Mouse (Mus musculus) adrenal gland, adult (tissue): ENCODE measurements around the gene Sept12.

ENCODE experiments used
- DNase-seq, 2 experiments: peaks; one replicate each; pipeline ENCODE4 v3.0.0; 2022 to 2023; ENCODE audit warnings: low spot score in 1 of 2; ENCODE audit not compliant: inconsistent age in 2 of 2

Sept12 gene

GRCm38 (mm10) chr16:4997553-4997952 lies at the start of gene Sept12:
Gene Sept12 (minus strand): TSS chr16:4997852.
- peak in 1 of 2 experiments; percentile 50 for DNase-seq

GRCm38 (mm10) chr16:5045322-5045721 lies 47.7 kb upstream of the Sept12 start:
- DNase-seq: no peak

- DNase-seq: no peak
These were observed 39.1 kb upstream of the Sept12 start for GRCm38 (mm10) chr16:5036649-5037234.

GRCm38 (mm10) chr16:5035591-5035990 lies 37.9 kb upstream of the Sept12 start:
- peak; percentile 45 to 63 for DNase-seq

GRCm38 (mm10) chr16:5029847-5030246 lies 32.2 kb upstream of the Sept12 start:
- DNase-seq: no peak

GRCm38 (mm10) chr16:5024021-5024420 lies 26.4 kb upstream of the Sept12 start:
- DNase-seq: no peak

- DNase-seq: no peak
These were observed 16.9 kb upstream of the Sept12 start for GRCm38 (mm10) chr16:5014578-5014977.

GRCm38 (mm10) chr16:5013054-5013838 lies 15.6 kb upstream of the Sept12 start, which contains the start of gene Rogdi:
Gene Rogdi (minus strand): TSS chr16:5013553.
- DNase-seq: peak; percentile 99

GRCm38 (mm10) chr16:5012036-5013005 lies 14.7 kb upstream of the Sept12 start:
- peak in 1 of 2 experiments; percentile 38 for DNase-seq

GRCm38 (mm10) chr16:5011285-5011684 lies 13.6 kb upstream of the Sept12 start:
- no peak for DNase-seq

- DNase-seq: no peak
These were observed 12.8 kb upstream of the Sept12 start for GRCm38 (mm10) chr16:5010371-5010935.

GRCm38 (mm10) chr16:5008076-5008475 lies 10.4 kb upstream of the Sept12 start:
- DNase-seq: no peak

GRCm38 (mm10) chr16:5007492-5007891 lies 9.8 kb upstream of the Sept12 start:
- no peak for DNase-seq

GRCm38 (mm10) chr16:5007067-5007466 lies 9.4 kb upstream of the Sept12 start, which contains the start of gene Smim22:
Gene Smim22 (plus strand): TSS chr16:5007288.
- DNase-seq: no peak

GRCm38 (mm10) chr16:5000611-5001010 lies 3.0 kb upstream of the Sept12 start:
- no peak for DNase-seq

GRCm38 (mm10) chr16:4998984-4999383 lies 1.3 kb upstream of the Sept12 start:
- no peak for DNase-seq

- DNase-seq: peak; percentile 56 to 65
These were observed 4.4 kb downstream of the Sept12 start for GRCm38 (mm10) chr16:4993276-4993675.

GRCm38 (mm10) chr16:4984717-4985116 lies 12.9 kb downstream of the Sept12 start:
- no peak for DNase-seq

- DNase-seq: peak; percentile 38 to 74
These were observed 17.8 kb downstream of the Sept12 start for GRCm38 (mm10) chr16:4979755-4980380.

GRCm38 (mm10) chr16:4978275-4979051 lies 19.2 kb downstream of the Sept12 start:
- DNase-seq: peak in 1 of 2 experiments; percentile 25
